Mouse (Mus musculus): ENCODE measurements around the gene Dusp13. TPM values are rescaled to one million over a fixed set of nuclear protein-coding genes. Genes with fewer than 3 reads are reported as not detected.

The Dusp13 gene
- polyA plus RNA-seq, 1 experiment from 2014 or later: not detected

- no peaks in the 10 kb centered on the region for H3K9me3 ChIP-seq (replicated peaks; ENCODE audit: low read length)
- H3K27ac ChIP-seq: no peak overlapping the region
- no peak overlapping the region for H3K4me3 ChIP-seq (replicated peaks; ENCODE audit: low read depth, low read length)
- no peak overlapping the region for H3K9ac ChIP-seq (ENCODE audit: low read depth, low read length)
- no peaks in the 10 kb centered on the region for H3K36me3 ChIP-seq (ENCODE audit: insufficient read depth, low read length)
- TF ChIP-seq CTCF (IDR thresholded peaks at IDR 0.05; ENCODE audit: low read depth): no peak
- DNase-seq (ENCODE audit: low spot score) (no peak), ATAC-seq (replicated peaks; ENCODE audit: low FRiP score, low read depth) (no peak)
- 93% methylated on average over 4 of the region's 4 CpGs for WGBS
- H3K4me1 ChIP-seq (replicated peaks; ENCODE audit: insufficient read depth, low read length): no peaks in the 10 kb centered on the region
- no peaks in the 10 kb centered on the region for H3K27me3 ChIP-seq (ENCODE audit: insufficient read depth, low read length)
- no peak overlapping the region for H3K4me2 ChIP-seq (ENCODE audit: low read length)
Measured at GRCm38 (mm10) chr14:21729936-21730335, 21.0 kb downstream of the Dusp13 start.

- Histone ChIP-seq H3K4me1 (replicated peaks; ENCODE audit: insufficient read depth, low read length) (no peaks in the 10 kb centered on the region), H3K27me3 (ENCODE audit: insufficient read depth, low read length) (no peaks in the 10 kb centered on the region), H3K9ac (ENCODE audit: low read depth, low read length) (no peak overlapping the region), H3K4me3 (replicated peaks; ENCODE audit: low read depth, low read length) (no peak overlapping the region), H3K36me3 (ENCODE audit: insufficient read depth, low read length) (no peaks in the 10 kb centered on the region), H3K27ac (no peak overlapping the region), H3K9me3 (replicated peaks; ENCODE audit: low read length) (no peaks in the 10 kb centered on the region), H3K4me2 (ENCODE audit: low read length) (no peak overlapping the region)
- TF ChIP-seq CTCF (IDR thresholded peaks at IDR 0.05; ENCODE audit: low read depth): no peak
- ATAC-seq (replicated peaks; ENCODE audit: low FRiP score, low read depth): no peak
- DNase-seq (ENCODE audit: low spot score): no peak
- 51% methylated on average over 6 of the region's 6 CpGs for WGBS
Measured at GRCm38 (mm10) chr14:21729031-21729732, 21.8 kb downstream of the Dusp13 start.

- no peaks in the 10 kb centered on the region for H3K4me1 ChIP-seq (replicated peaks; ENCODE audit: insufficient read depth, low read length)
- DNase-seq (ENCODE audit: low spot score) (no peak), ATAC-seq (replicated peaks; ENCODE audit: low FRiP score, low read depth) (no peak)
- no peak overlapping the region for H3K4me2 ChIP-seq (ENCODE audit: low read length)
- H3K9me3 ChIP-seq (replicated peaks; ENCODE audit: low read length): no peaks in the 10 kb centered on the region
- WGBS: 87% methylated on average over 8 of the region's 8 CpGs
- H3K27me3 ChIP-seq (ENCODE audit: insufficient read depth, low read length): no peaks in the 10 kb centered on the region
- no peak overlapping the region for H3K9ac ChIP-seq (ENCODE audit: low read depth, low read length)
- TF ChIP-seq CTCF (IDR thresholded peaks at IDR 0.05; ENCODE audit: low read depth): no peak
- H3K4me3 ChIP-seq (replicated peaks; ENCODE audit: low read depth, low read length): no peak overlapping the region
- no peak overlapping the region for H3K27ac ChIP-seq
- no peaks in the 10 kb centered on the region for H3K36me3 ChIP-seq (ENCODE audit: insufficient read depth, low read length)
Measured at GRCm38 (mm10) chr14:21722021-21722698, 28.8 kb downstream of the Dusp13 start.

- Histone ChIP-seq H3K4me2 (ENCODE audit: low read length) (no peak overlapping the region), H3K36me3 (ENCODE audit: insufficient read depth, low read length) (no peaks in the 10 kb centered on the region), H3K27me3 (ENCODE audit: insufficient read depth, low read length) (no peaks in the 10 kb centered on the region), H3K4me1 (replicated peaks; ENCODE audit: insufficient read depth, low read length) (no peaks in the 10 kb centered on the region), H3K9ac (ENCODE audit: low read depth, low read length) (no peak overlapping the region), H3K9me3 (replicated peaks; ENCODE audit: low read length) (no peaks in the 10 kb centered on the region), H3K27ac (no peak overlapping the region), H3K4me3 (replicated peaks; ENCODE audit: low read depth, low read length) (no peak overlapping the region)
- no peak for DNase-seq (ENCODE audit: low spot score)
- no peak for TF ChIP-seq CTCF (IDR thresholded peaks at IDR 0.05; ENCODE audit: low read depth)
- ATAC-seq (replicated peaks; ENCODE audit: low FRiP score, low read depth): no peak
- WGBS: 73% methylated on average over 4 of the region's 4 CpGs
Measured at GRCm38 (mm10) chr14:21720430-21721205, 30.4 kb downstream of the Dusp13 start.

- Histone ChIP-seq H3K9ac (ENCODE audit: low read depth, low read length) (no peak overlapping the region), H3K27ac (no peak overlapping the region), H3K27me3 (ENCODE audit: insufficient read depth, low read length) (no peaks in the 10 kb centered on the region), H3K4me2 (ENCODE audit: low read length) (no peak overlapping the region), H3K4me3 (replicated peaks; ENCODE audit: low read depth, low read length) (no peak overlapping the region), H3K9me3 (replicated peaks; ENCODE audit: low read length) (no peaks in the 10 kb centered on the region), H3K4me1 (replicated peaks; ENCODE audit: insufficient read depth, low read length) (no peaks in the 10 kb centered on the region), H3K36me3 (ENCODE audit: insufficient read depth, low read length) (no peaks in the 10 kb centered on the region)
- 24% methylated on average over 17 of the region's 17 CpGs for WGBS
- no peak for TF ChIP-seq CTCF (IDR thresholded peaks at IDR 0.05; ENCODE audit: low read depth)
- DNase-seq (ENCODE audit: low spot score) (no peak), ATAC-seq (replicated peaks; ENCODE audit: low FRiP score, low read depth) (no peak)
Measured at GRCm38 (mm10) chr14:21719646-21720383, 31.2 kb downstream of the Dusp13 start.

- no peaks in the 10 kb centered on the region for H3K4me1 ChIP-seq (replicated peaks; ENCODE audit: insufficient read depth, low read length)
- no peak within 1 kb of the TSS for H3K4me3 ChIP-seq (replicated peaks; ENCODE audit: low read depth, low read length)
- no peak within 1 kb of the TSS for H3K27ac ChIP-seq
- no peak within 1 kb of the TSS for H3K9ac ChIP-seq (ENCODE audit: low read depth, low read length)
- 67% methylated on average over 5 of the region's 5 CpGs for WGBS
- DNase-seq (ENCODE audit: low spot score) (no peak), ATAC-seq (replicated peaks; ENCODE audit: low FRiP score, low read depth) (no peak)
- no peaks in the 10 kb centered on the region for H3K36me3 ChIP-seq (ENCODE audit: insufficient read depth, low read length)
- H3K4me2 ChIP-seq (ENCODE audit: low read length): no peak within 1 kb of the TSS
- TF ChIP-seq CTCF (IDR thresholded peaks at IDR 0.05; ENCODE audit: low read depth): no peak
- no peaks in the 10 kb centered on the region for H3K9me3 ChIP-seq (replicated peaks; ENCODE audit: low read length)
- H3K27me3 ChIP-seq (ENCODE audit: insufficient read depth, low read length): no peaks in the 10 kb centered on the region
Measured at GRCm38 (mm10) chr14:21714486-21714885, 36.5 kb downstream of the Dusp13 start, which contains the start of gene Dupd1. Gene Dupd1 (minus strand): TSS chr14:21714576.
